Comparison of ENCODE assay signal across 8 mouse cellular contexts in genomic region chr9:45905811-45906237, GRCm38 (mm10). TPM values are rescaled to one million over a fixed set of nuclear protein-coding genes. Genes with fewer than 3 reads are reported as not detected.
DNase-seq lines count a peak whose midpoint lies in the region; ATAC-seq and TF ChIP-seq lines count a peak whose summit lies in the region.

No protein-coding gene starts in this region.

- H3K9ac ChIP-seq in ES-E14 (ENCODE audit: insufficient read depth, low read depth, low read length, poor library complexity, severe bottlenecking) = peak overlapping the region; percentile 78
- peak overlapping the region; percentile 92 for H3K9ac ChIP-seq in embryonic facial prominence, embryonic 11.5 days (replicated peaks; ENCODE audit: low read length)
- peak overlapping the region; percentile 91 for H3K9ac ChIP-seq in hindbrain, embryonic 14.5 days
- peak overlapping the region; percentile 90 for H3K9ac ChIP-seq in limb, embryonic 15.5 days
- peak overlapping the region; percentile 96 for H3K9ac ChIP-seq in neural tube, embryonic 12.5 days

- peak; percentile 28 for DNase-seq in gastrocnemius, postnatal 14 days
- DNase-seq in gastrocnemius, postnatal 25 days = no peak
- DNase-seq in ES-E14 (ENCODE audit: low read depth, low spot score) = peak; percentile 8
- peak; percentile 41 for DNase-seq in embryonic facial prominence, embryonic 11.5 days (ENCODE audit: low spot score)
- no peak for DNase-seq in hindbrain, embryonic 14.5 days (ENCODE audit: low spot score)

- under 1% methylated on average over 19 of the region's 27 CpGs for WGBS in embryonic facial prominence, embryonic 11.5 days
- WGBS in hindbrain, embryonic 14.5 days = under 1% methylated on average over 16 of the region's 27 CpGs
- WGBS in limb, embryonic 15.5 days = under 1% methylated on average over 20 of the region's 27 CpGs
- under 1% methylated on average over 22 of the region's 27 CpGs for WGBS in neural tube, embryonic 12.5 days

- no peaks in the 10 kb centered on the region for H3K27me3 ChIP-seq in embryonic facial prominence, embryonic 11.5 days (ENCODE audit: control insufficient read depth, insufficient read depth, low read length)
- no peaks in the 10 kb centered on the region for H3K27me3 ChIP-seq in hindbrain, embryonic 14.5 days (ENCODE audit: control insufficient read depth, insufficient read depth, low read length)
- no peaks in the 10 kb centered on the region for H3K27me3 ChIP-seq in limb, embryonic 15.5 days
- H3K27me3 ChIP-seq in neural tube, embryonic 12.5 days (replicated peaks) = no peaks in the 10 kb centered on the region

- peak overlapping the region; percentile 16; the same call in 1 of the 2 replicates for H3K27ac ChIP-seq in ES-E14 (ENCODE audit: insufficient read depth, low read depth, low read length, poor library complexity, severe bottlenecking)
- peak overlapping the region; percentile 86 for H3K27ac ChIP-seq in embryonic facial prominence, embryonic 11.5 days (replicated peaks; ENCODE audit: low read depth, low read length)
- peak overlapping the region; percentile 96 for H3K27ac ChIP-seq in hindbrain, embryonic 14.5 days
- peak overlapping the region; percentile 95 for H3K27ac ChIP-seq in limb, embryonic 15.5 days
- H3K27ac ChIP-seq in neural tube, embryonic 12.5 days = peak overlapping the region; percentile 86

- peak; percentile 54 for ATAC-seq in embryonic facial prominence, embryonic 11.5 days (replicated peaks; ENCODE audit: insufficient number of reproducible peaks, low FRiP score, low TSS enrichment, low read depth)
- peak; percentile 51; the same call in 1 of the 2 replicates for ATAC-seq in hindbrain, embryonic 14.5 days (ENCODE audit: low FRiP score)
- ATAC-seq in limb, embryonic 15.5 days (ENCODE audit: insufficient number of reproducible peaks, low FRiP score, low TSS enrichment, low read depth) = peak; percentile 42
- peak; percentile 54 for ATAC-seq in neural tube, embryonic 12.5 days (ENCODE audit: low FRiP score, low read depth)
- no peak; the same call in 1 of the 2 replicates for ATAC-seq in granulocyte monocyte progenitor cell, adult 5-6 weeks (replicated peaks; ENCODE audit: poor library complexity, severe bottlenecking)

- H3K4me3 ChIP-seq in ES-E14 (ENCODE audit: insufficient read depth in 1 of 2, low read depth in 1 of 2, low read length in 2 of 2, poor library complexity in 1 of 2, severe bottlenecking in 1 of 2) = peak overlapping the region; percentile 77 to 86
- peak overlapping the region; percentile 96 for H3K4me3 ChIP-seq in embryonic facial prominence, embryonic 11.5 days (ENCODE audit: low read depth, low read length)
- H3K4me3 ChIP-seq in hindbrain, embryonic 14.5 days (replicated peaks; ENCODE audit: low read length) = peak overlapping the region; percentile 80
- H3K4me3 ChIP-seq in limb, embryonic 15.5 days = peak overlapping the region; percentile 83
- peak overlapping the region; percentile 96 for H3K4me3 ChIP-seq in neural tube, embryonic 12.5 days

- no peaks in the 10 kb centered on the region for H3K4me1 ChIP-seq in ES-E14 (ENCODE audit: control insufficient read depth in 2 of 2, insufficient read depth in 2 of 2, low read length in 2 of 2, poor library complexity in 1 of 2)
- no peaks in the 10 kb centered on the region; the same call in 1 of the 2 replicates for H3K4me1 ChIP-seq in embryonic facial prominence, embryonic 11.5 days (ENCODE audit: control insufficient read depth, insufficient read depth, low read length)
- peaks cover 27% of the 10 kb centered on the region for H3K4me1 ChIP-seq in hindbrain, embryonic 14.5 days (replicated peaks; ENCODE audit: control insufficient read depth, insufficient read depth, low read length)
- H3K4me1 ChIP-seq in limb, embryonic 15.5 days = peaks cover 21% of the 10 kb centered on the region
- peaks cover 23% of the 10 kb centered on the region for H3K4me1 ChIP-seq in neural tube, embryonic 12.5 days

- in situ Hi-C loops in ES-E14 (cut with MboI; ENCODE audit: low sequenced_read_pairs in 2 of 2, unreplicated experiment in 2 of 2) = no loop called here

- H3K36me3 ChIP-seq in ES-E14 (ENCODE audit: control insufficient read depth, insufficient read depth, low read length, poor library complexity, severe bottlenecking) = peaks cover 10% of the 10 kb centered on the region; the same call in 1 of the 2 replicates
- peaks cover 4% of the 10 kb centered on the region for H3K36me3 ChIP-seq in embryonic facial prominence, embryonic 11.5 days (replicated peaks; ENCODE audit: control insufficient read depth, insufficient read depth, low read depth, low read length)
- peaks cover 47% of the 10 kb centered on the region for H3K36me3 ChIP-seq in hindbrain, embryonic 14.5 days (replicated peaks; ENCODE audit: control insufficient read depth, insufficient read depth)
- H3K36me3 ChIP-seq in limb, embryonic 15.5 days = peaks cover 34% of the 10 kb centered on the region
- peaks cover 38% of the 10 kb centered on the region for H3K36me3 ChIP-seq in neural tube, embryonic 12.5 days

- peak overlapping the region; percentile 75 for H3K4me2 ChIP-seq in embryonic facial prominence, embryonic 11.5 days (ENCODE audit: low read depth, low read length)
- peak overlapping the region; percentile 84 for H3K4me2 ChIP-seq in hindbrain, embryonic 14.5 days (replicated peaks)
- peak overlapping the region; percentile 75 for H3K4me2 ChIP-seq in limb, embryonic 15.5 days
- H3K4me2 ChIP-seq in neural tube, embryonic 12.5 days (replicated peaks) = peak overlapping the region; percentile 86

- no peaks in the 10 kb centered on the region for H3K9me3 ChIP-seq in ES-E14 (ENCODE audit: control insufficient read depth, insufficient read depth, low read depth, low read length)
- H3K9me3 ChIP-seq in embryonic facial prominence, embryonic 11.5 days (replicated peaks; ENCODE audit: control insufficient read depth, low read length) = no peaks in the 10 kb centered on the region
- no peaks in the 10 kb centered on the region for H3K9me3 ChIP-seq in hindbrain, embryonic 14.5 days (ENCODE audit: control insufficient read depth, low read length)
- no peaks in the 10 kb centered on the region for H3K9me3 ChIP-seq in limb, embryonic 15.5 days
- H3K9me3 ChIP-seq in neural tube, embryonic 12.5 days = no peaks in the 10 kb centered on the region

- intact Hi-C loops in gastrocnemius, postnatal 14 days (cut with DNase I; ENCODE audit: low total_unique reads) = no loop called here

TF ChIP-seq in ES-E14, 5 proteins besides CTCF, POLR2A, EP300 and RAD21 (continues in another document):
- TF ChIP-seq CHD2 (IDR thresholded peaks at IDR 0.05; ENCODE audit: low read depth, low read length) = no peak
- TF ChIP-seq MAFK (IDR thresholded peaks at IDR 0.05; ENCODE audit: insufficient read depth, low read depth, low read length) = no peak
- TF ChIP-seq ZC3H11A (IDR thresholded peaks at IDR 0.05; ENCODE audit: borderline replicate concordance, low read depth, low read length) = no peak

RNA-seq across cellular contexts. Expression of gene Pcsk7, which starts 0.5 kb away (rescaled TPM):
- total RNA-seq in gastrocnemius, postnatal 14 days (2021) = 10 to 100 TPM; 13.7 to 13.9 TPM
- total RNA-seq in gastrocnemius, postnatal 25 days (2021) = 10 to 100 TPM in 1 of 2 experiments, 1 to 10 TPM in 1; 9.6 to 10.0 TPM
- 21.3 and 33.5 TPM in 2 replicates for total RNA-seq in ES-E14 (2012; rRNA removed)
- polyA plus RNA-seq in embryonic facial prominence, embryonic 11.5 days (2014; fragmentation: Nextera tagmentation; extraction: Ambion mirVana) = 9.6 and 13.2 TPM in 2 replicates
- 15.0 and 17.7 TPM in 2 replicates for polyA plus RNA-seq in hindbrain, embryonic 14.5 days (2014; fragmentation: Nextera tagmentation; extraction: Ambion mirVana)
- 22.9 and 24.5 TPM in 2 replicates for polyA plus RNA-seq in limb, embryonic 15.5 days (2015; fragmentation: Nextera tagmentation; extraction: Ambion mirVana)
- 27.5 and 28.3 TPM in 2 replicates for polyA plus RNA-seq in neural tube, embryonic 12.5 days (2016; fragmentation: Nextera tagmentation; extraction: Ambion mirVana)
- 12.6 and 30.7 TPM in 2 replicates for total RNA-seq in granulocyte monocyte progenitor cell, adult 5-6 weeks (2014; fragmentation: Nextera tagmentation)
- 11.3 and 13.9 TPM in 2 replicates for total RNA-seq in granulocyte monocyte progenitor cell, adult 5-6 weeks (2017)

RNA-seq across cellular contexts. Expression of gene Rnf214, which starts 0.9 kb away (rescaled TPM):
- total RNA-seq in gastrocnemius, postnatal 14 days (2021) = 10 to 100 TPM; 21.2 to 25.9 TPM
- 10 to 100 TPM; 20.6 to 22.7 TPM for total RNA-seq in gastrocnemius, postnatal 25 days (2021)
- 13.5 and 16.3 TPM in 2 replicates for total RNA-seq in ES-E14 (2012; rRNA removed)
- polyA plus RNA-seq in embryonic facial prominence, embryonic 11.5 days (2014; fragmentation: Nextera tagmentation; extraction: Ambion mirVana) = 53.1 and 54.4 TPM in 2 replicates
- polyA plus RNA-seq in hindbrain, embryonic 14.5 days (2014; fragmentation: Nextera tagmentation; extraction: Ambion mirVana) = 107 and 109 TPM in 2 replicates
- polyA plus RNA-seq in limb, embryonic 15.5 days (2015; fragmentation: Nextera tagmentation; extraction: Ambion mirVana) = 44.2 and 49.4 TPM in 2 replicates
- polyA plus RNA-seq in neural tube, embryonic 12.5 days (2016; fragmentation: Nextera tagmentation; extraction: Ambion mirVana) = 81.9 and 94.9 TPM in 2 replicates
- 26.8 and 31.6 TPM in 2 replicates for total RNA-seq in granulocyte monocyte progenitor cell, adult 5-6 weeks (2014; fragmentation: Nextera tagmentation)
- total RNA-seq in granulocyte monocyte progenitor cell, adult 5-6 weeks (2017) = 16.6 and 22.4 TPM in 2 replicates

RNA-seq across cellular contexts. Expression of gene Tagln, which starts 30.0 kb away (rescaled TPM):
- total RNA-seq in gastrocnemius, postnatal 14 days (2021) = 10 to 100 TPM; 43.4 to 64.7 TPM
- total RNA-seq in gastrocnemius, postnatal 25 days (2021) = 100 to 1,000 TPM in 1 of 2 experiments, 10 to 100 TPM in 1; 37.7 to 102 TPM
- total RNA-seq in ES-E14 (2012; rRNA removed) = 255 and 575 TPM in 2 replicates
- 14.1 and 16.3 TPM in 2 replicates for polyA plus RNA-seq in embryonic facial prominence, embryonic 11.5 days (2014; fragmentation: Nextera tagmentation; extraction: Ambion mirVana)
- 10.3 and 10.5 TPM in 2 replicates for polyA plus RNA-seq in hindbrain, embryonic 14.5 days (2014; fragmentation: Nextera tagmentation; extraction: Ambion mirVana)
- 26.6 and 33.1 TPM in 2 replicates for polyA plus RNA-seq in limb, embryonic 15.5 days (2015; fragmentation: Nextera tagmentation; extraction: Ambion mirVana)
- polyA plus RNA-seq in neural tube, embryonic 12.5 days (2016; fragmentation: Nextera tagmentation; extraction: Ambion mirVana) = 10.1 and 11.1 TPM in 2 replicates
- not detected in 2 replicates for total RNA-seq in granulocyte monocyte progenitor cell, adult 5-6 weeks (2014; fragmentation: Nextera tagmentation)
- not detected in 2 replicates for total RNA-seq in granulocyte monocyte progenitor cell, adult 5-6 weeks (2017)

RNA-seq across cellular contexts. Expression of gene Sidt2, which starts 49.2 kb away (rescaled TPM):
- 10 to 100 TPM; 53.8 to 60.0 TPM for total RNA-seq in gastrocnemius, postnatal 14 days (2021)
- total RNA-seq in gastrocnemius, postnatal 25 days (2021) = 10 to 100 TPM; 67.9 to 70.2 TPM
- total RNA-seq in ES-E14 (2012; rRNA removed) = 44.7 and 50.3 TPM in 2 replicates
- polyA plus RNA-seq in embryonic facial prominence, embryonic 11.5 days (2014; fragmentation: Nextera tagmentation; extraction: Ambion mirVana) = 23.6 and 23.8 TPM in 2 replicates
- 48.9 and 55.3 TPM in 2 replicates for polyA plus RNA-seq in hindbrain, embryonic 14.5 days (2014; fragmentation: Nextera tagmentation; extraction: Ambion mirVana)
- 50.6 and 66.1 TPM in 2 replicates for polyA plus RNA-seq in limb, embryonic 15.5 days (2015; fragmentation: Nextera tagmentation; extraction: Ambion mirVana)
- 41.2 and 42.1 TPM in 2 replicates for polyA plus RNA-seq in neural tube, embryonic 12.5 days (2016; fragmentation: Nextera tagmentation; extraction: Ambion mirVana)
- 31.0 and 57.9 TPM in 2 replicates for total RNA-seq in granulocyte monocyte progenitor cell, adult 5-6 weeks (2014; fragmentation: Nextera tagmentation)
- total RNA-seq in granulocyte monocyte progenitor cell, adult 5-6 weeks (2017) = 18.7 and 29.3 TPM in 2 replicates

Comparison
In these comparisons a context has a peak if more than half of its experiments do, and no peak if none do; other contexts are left out.
1. DNase-seq: peak in gastrocnemius, postnatal 14 days (single experiment), ES-E14 (single experiment) and embryonic facial prominence, embryonic 11.5 days (single experiment); none in gastrocnemius, postnatal 25 days (single experiment) and hindbrain, embryonic 14.5 days (single experiment).
2. H3K27ac ChIP-seq: peak in every context shown above with its lines; median percentile 96 in hindbrain, embryonic 14.5 days; 95 in limb, embryonic 15.5 days; 86 in embryonic facial prominence, embryonic 11.5 days; 86 in neural tube, embryonic 12.5 days; 16 in ES-E14.
3. RNA of gene Tagln, which starts 30.0 kb away (total RNA-seq): 255 to 575 TPM in ES-E14, 37.7 to 102 TPM in gastrocnemius, postnatal 25 days and 43.4 to 64.7 TPM in gastrocnemius, postnatal 14 days; not detected in granulocyte monocyte progenitor cell, adult 5-6 weeks; every median in the first group is over 10 times any median in the second.
4. Peak in every context shown above with its lines, with median percentiles within 50 percentile points of each other: H3K4me3 ChIP-seq, H3K9ac ChIP-seq and H3K4me2 ChIP-seq.